Mouse (Mus musculus) cerebellum, adult 9-10 months (tissue): ENCODE results near the gene Ntm.
A peak's percentile ranks its signal among the peaks of the same experiment; 100 is the strongest.

ENCODE experiments used
- DNase-seq: peaks from one replicate; pipeline ENCODE4 v3.0.0; 2022

Gene Ntm

GRCm38 (mm10) chr9:29558915-29559314 is 404.0 kb downstream of the Ntm start:
- peak; percentile 90 for DNase-seq

- DNase-seq, result peak; percentile 99
Observed at GRCm38 (mm10) chr9:29550582-29550981, 412.4 kb downstream of the Ntm start.

GRCm38 (mm10) chr9:29550107-29550506 is 412.8 kb downstream of the Ntm start:
- DNase-seq, result no peak

- DNase-seq, result peak; percentile 70
Observed at GRCm38 (mm10) chr9:29536415-29536814, 426.5 kb downstream of the Ntm start.

- peak; percentile 49 for DNase-seq
Observed at GRCm38 (mm10) chr9:29534773-29535172, 428.2 kb downstream of the Ntm start.

GRCm38 (mm10) chr9:29534304-29534703 is 428.6 kb downstream of the Ntm start:
- DNase-seq, result peak; percentile 55

GRCm38 (mm10) chr9:29533556-29533955 is 429.4 kb downstream of the Ntm start:
- DNase-seq, result peak; percentile 81

- no peak for DNase-seq
Observed at GRCm38 (mm10) chr9:29531147-29531917, 431.6 kb downstream of the Ntm start.

- DNase-seq, result peak; percentile 90
Observed at GRCm38 (mm10) chr9:29524109-29524508, 438.8 kb downstream of the Ntm start.

- DNase-seq, result peak; percentile 91
Observed at GRCm38 (mm10) chr9:29523221-29523620, 439.7 kb downstream of the Ntm start.

GRCm38 (mm10) chr9:29519181-29519580 is 443.8 kb downstream of the Ntm start:
- DNase-seq, result no peak

GRCm38 (mm10) chr9:29516688-29517087 is 446.3 kb downstream of the Ntm start:
- peak; percentile 67 for DNase-seq

GRCm38 (mm10) chr9:29514588-29515356 is 448.2 kb downstream of the Ntm start:
- DNase-seq, result no peak

GRCm38 (mm10) chr9:29496002-29496401 is 466.9 kb downstream of the Ntm start:
- no peak for DNase-seq

- peak; percentile 65 for DNase-seq
Observed at GRCm38 (mm10) chr9:29482272-29482671, 480.7 kb downstream of the Ntm start.

GRCm38 (mm10) chr9:29479051-29479450 is 483.9 kb downstream of the Ntm start:
- DNase-seq, result no peak

- no peak for DNase-seq
Observed at GRCm38 (mm10) chr9:29477219-29477618, 485.7 kb downstream of the Ntm start.

- DNase-seq, result no peak
Observed at GRCm38 (mm10) chr9:29473418-29473817, 489.5 kb downstream of the Ntm start.

- DNase-seq, result no peak
Observed at GRCm38 (mm10) chr9:29472226-29472625, 490.7 kb downstream of the Ntm start.

GRCm38 (mm10) chr9:29464756-29465155 is 498.2 kb downstream of the Ntm start:
- no peak for DNase-seq

- DNase-seq, result no peak
Observed at GRCm38 (mm10) chr9:29462970-29463593, 499.9 kb downstream of the Ntm start.

- DNase-seq, result peak; percentile 89
Observed at GRCm38 (mm10) chr9:29457976-29458572, 504.9 kb downstream of the Ntm start.

- DNase-seq, result no peak
Observed at GRCm38 (mm10) chr9:29456014-29456413, 506.9 kb downstream of the Ntm start.
